ENCODE assay signal across 8 mouse cellular contexts in genomic region chr14:60559826-60560529, GRCm38 (mm10).
DNase-seq lines count a peak whose midpoint lies in the region; ATAC-seq and TF ChIP-seq lines count a peak whose summit lies in the region.

No protein-coding gene starts in this region.

- TF ChIP-seq CTCF in layer of hippocampus, adult 2 months (conservative IDR thresholded peaks at IDR 0.05) = peak; percentile 63
- peak; percentile 39 for TF ChIP-seq CTCF in lung, embryonic 14.5 days (IDR thresholded peaks at IDR 0.05; ENCODE audit: low read depth)

- DNase-seq in layer of hippocampus, adult 2 months (ENCODE audit: low spot score in 2 of 2) = no peak
- DNase-seq in layer of hippocampus, adult 9-11 months = no peak
- DNase-seq in MEL-GATA-1-ER (ENCODE audit: extremely low read depth, low read depth) = peak; percentile 17
- DNase-seq in embryonic facial prominence, embryonic 10.5 days (ENCODE audit: low spot score) = peak; percentile 44
- peak; percentile 56 for DNase-seq in lung, embryonic 14.5 days
- DNase-seq in frontal cortex, adult 2 months (ENCODE audit: extremely low spot score in 1 of 2, low spot score in 1 of 2) = no peak
- no peak for DNase-seq in heart, adult 9 months (ENCODE audit: low spot score in 2 of 2)
- DNase-seq in frontal cortex, postnatal 10 days (ENCODE audit: low spot score in 2 of 2) = no peak

- H3K4me2 ChIP-seq in lung, embryonic 14.5 days = no peak overlapping the region

- no peaks in the 10 kb centered on the region for H3K36me3 ChIP-seq in embryonic facial prominence, embryonic 10.5 days (replicated peaks)
- H3K36me3 ChIP-seq in lung, embryonic 14.5 days (ENCODE audit: insufficient read depth) = no peaks in the 10 kb centered on the region

- H3K4me1 ChIP-seq in embryonic facial prominence, embryonic 10.5 days = peaks cover 23% of the 10 kb centered on the region
- H3K4me1 ChIP-seq in lung, embryonic 14.5 days (ENCODE audit: insufficient read depth) = no peaks in the 10 kb centered on the region

- no peak overlapping the region for H3K27ac ChIP-seq in layer of hippocampus, adult 2 months
- no peak overlapping the region for H3K27ac ChIP-seq in embryonic facial prominence, embryonic 10.5 days (replicated peaks)
- no peak overlapping the region for H3K27ac ChIP-seq in lung, embryonic 14.5 days (ENCODE audit: low read depth)

- no peaks in the 10 kb centered on the region for H3K9me3 ChIP-seq in embryonic facial prominence, embryonic 10.5 days
- H3K9me3 ChIP-seq in lung, embryonic 14.5 days (ENCODE audit: low read depth, low read length) = no peaks in the 10 kb centered on the region

- no peak overlapping the region for H3K4me3 ChIP-seq in layer of hippocampus, adult 2 months
- no peak overlapping the region for H3K4me3 ChIP-seq in embryonic facial prominence, embryonic 10.5 days
- H3K4me3 ChIP-seq in lung, embryonic 14.5 days (ENCODE audit: low read depth, low read length) = no peak overlapping the region

- WGBS in embryonic facial prominence, embryonic 10.5 days = 67% methylated on average over 13 of the region's 13 CpGs
- WGBS in lung, embryonic 14.5 days = 76% methylated on average over 13 of the region's 13 CpGs

- H3K9ac ChIP-seq in lung, embryonic 14.5 days = no peak overlapping the region

- no peaks in the 10 kb centered on the region for H3K27me3 ChIP-seq in embryonic facial prominence, embryonic 10.5 days (replicated peaks; ENCODE audit: low read depth, poor library complexity, severe bottlenecking)
- no peaks in the 10 kb centered on the region for H3K27me3 ChIP-seq in lung, embryonic 14.5 days (ENCODE audit: insufficient read depth, low read length)

- no peak for ATAC-seq in lung, embryonic 14.5 days (ENCODE audit: insufficient read depth)

Comparison
In these comparisons a context has a peak if more than half of its experiments do, and no peak if none do; other contexts are left out.
1. DNase-seq: peak in MEL-GATA-1-ER (single experiment), embryonic facial prominence, embryonic 10.5 days (single experiment) and lung, embryonic 14.5 days (single experiment); none in layer of hippocampus, adult 2 months (0 of 2), layer of hippocampus, adult 9-11 months (single experiment), frontal cortex, adult 2 months (0 of 2), heart, adult 9 months (0 of 2) and frontal cortex, postnatal 10 days (0 of 2).